Mouse (Mus musculus): ENCODE measurements around the gene Trpm3.

- TF ChIP-seq CTCF (IDR thresholded peaks at IDR 0.05; ENCODE audit: low read depth) (no peak), EP300 (IDR thresholded peaks at IDR 0.05; ENCODE audit: low read depth) (no peak)
Measured at GRCm38 (mm10) chr19:23018186-23018727, 879.4 kb downstream of the Trpm3 start.
